Mouse (Mus musculus): ENCODE data around the gene Map1s.

GRCm38 (mm10) chr8:70885612-70886011 is 20.1 kb upstream of the Map1s start:
- TF ChIP-seq CTCF (IDR thresholded peaks at IDR 0.05; ENCODE audit: control insufficient read depth, insufficient read depth, insufficient replicate concordance, low read depth, low read length) (no peak), POLR2A (IDR thresholded peaks at IDR 0.05; ENCODE audit: control insufficient read depth, low read depth, low read length) (no peak)
